Mouse (Mus musculus) CH12.LX (cell line): ENCODE measurements around the gene Ifngr2. TPM values are rescaled to one million over a fixed set of nuclear protein-coding genes. Genes with fewer than 3 reads are reported as not detected.

Experiments used
- DNase-seq: peaks from one replicate; pipeline ENCODE4 v3.0.0-alpha.2; 2013; ENCODE audit errors: extremely low read depth
- H3K27ac ChIP-seq: 2 replicates; pipeline ENCODE4 v1.5.1; 2012; ENCODE audit warnings: low read depth, mild to moderate bottlenecking, control low read depth, moderate library complexity; ENCODE audit not compliant: insufficient read depth
- H3K27me3 ChIP-seq: replicated peaks from 2 replicates; pipeline ENCODE3; 2012; ENCODE audit warnings: inconsistent platforms
- H3K36me3 ChIP-seq, 2 experiments: replicated peaks in 1 of 2; 2 replicates each; pipeline versions ENCODE3 to v1.6.1; 2012; ENCODE audit warnings: inconsistent platforms in 1 of 2, low read length in 1 of 2, mild to moderate bottlenecking in 1 of 2, mixed read lengths in 1 of 2, moderate library complexity in 1 of 2; ENCODE audit not compliant: control insufficient read depth in 1 of 2, insufficient read depth in 1 of 2
- H3K4me1 ChIP-seq, 2 experiments: 2 replicates each; pipeline ENCODE4 v1.6.1; 2012; ENCODE audit warnings: inconsistent platforms in 1 of 2, moderate library complexity in 1 of 2; ENCODE audit not compliant: insufficient read depth in 2 of 2, control insufficient read depth in 1 of 2
- H3K4me2 ChIP-seq: 2 replicates; pipeline ENCODE4 v1.6.1; 2012; ENCODE audit warnings: low read depth, mild to moderate bottlenecking, control low read depth; ENCODE audit not compliant: poor library complexity, insufficient read depth, severe bottlenecking
- H3K4me3 ChIP-seq, 3 experiments: fragments of 150-350 bp in 1 of 3; sonication (generic) in 1 of 3; replicated peaks in 1 of 3; 2 replicates each; pipeline versions ENCODE3 to v1.5.1; 2011 to 2012; ENCODE audit warnings: low read depth in 2 of 3, low read length in 2 of 3, mild to moderate bottlenecking in 2 of 3, moderate library complexity in 2 of 3, control low read depth in 1 of 3, improper control_type of control experiment in 1 of 3, inconsistent platforms in 1 of 3, mixed read lengths in 1 of 3; ENCODE audit not compliant: poor library complexity in 1 of 3
- H3K79me2 ChIP-seq: replicated peaks from 2 replicates; pipeline ENCODE4 v1.6.1; 2012; ENCODE audit warnings: mild to moderate bottlenecking, moderate library complexity; ENCODE audit not compliant: control insufficient read depth, poor library complexity, insufficient read depth, severe bottlenecking; ENCODE audit errors: extremely low read depth
- H3K9ac ChIP-seq: 2 replicates; pipeline ENCODE4 v1.6.1; 2012; ENCODE audit warnings: low read depth, mild to moderate bottlenecking, control low read depth, moderate library complexity; ENCODE audit not compliant: insufficient read depth
- H3K9me3 ChIP-seq: replicated peaks from 2 replicates; pipeline ENCODE3; 2012; ENCODE audit warnings: low read length, inconsistent platforms, mixed read lengths
- BHLHE40 ChIP-seq: IDR thresholded peaks from 2 replicates; pipeline ENCODE4 v1.6.1; 2011; ENCODE audit warnings: mild to moderate bottlenecking, low read depth, low read length, improper control_type of control experiment
- CTCF ChIP-seq, 2 experiments: IDR thresholded peaks in 1 of 2; conservative IDR thresholded peaks in 1 of 2; 2 replicates each; pipeline ENCODE4 v1.5.1; 2011 to 2012; ENCODE audit warnings: low read depth in 2 of 2, low read length in 2 of 2, improper control_type of control experiment in 1 of 2, inconsistent platforms in 1 of 2, mild to moderate bottlenecking in 1 of 2, moderate library complexity in 1 of 2
- ELF1 ChIP-seq: IDR thresholded peaks from 2 replicates; pipeline ENCODE4 v1.6.1; 2014; ENCODE audit warnings: low read depth, mild to moderate bottlenecking, inconsistent platforms, low read length, improper control_type of control experiment
- ETS1 ChIP-seq: conservative IDR thresholded peaks from 2 replicates; pipeline ENCODE4 v1.6.1; 2012; ENCODE audit warnings: low read depth, mild to moderate bottlenecking, inconsistent platforms, low read length, improper control_type of control experiment, moderate library complexity
- IRF4 ChIP-seq: IDR thresholded peaks from 2 replicates; pipeline ENCODE4 v1.6.1; 2014; ENCODE audit warnings: low read depth, mild to moderate bottlenecking, inconsistent platforms, low read length, improper control_type of control experiment
- MAFK ChIP-seq: IDR thresholded peaks from 2 replicates; pipeline ENCODE4 v1.6.1; 2011; ENCODE audit warnings: low read length, improper control_type of control experiment; ENCODE audit not compliant: insufficient replicate concordance
- MAX ChIP-seq: IDR thresholded peaks from 2 replicates; pipeline ENCODE4 v1.6.1; 2011; ENCODE audit warnings: low read length, improper control_type of control experiment
- MAZ ChIP-seq: IDR thresholded peaks from 2 replicates; pipeline ENCODE4 v1.6.1; 2012; ENCODE audit warnings: low read depth, mild to moderate bottlenecking, inconsistent platforms, low read length, improper control_type of control experiment, moderate library complexity
- MXI1 ChIP-seq: IDR thresholded peaks from 2 replicates; pipeline ENCODE4 v1.6.1; 2011; ENCODE audit warnings: mild to moderate bottlenecking, low read depth, low read length, improper control_type of control experiment
- MYC ChIP-seq: IDR thresholded peaks from 2 replicates; pipeline ENCODE4 v1.6.1; 2011; ENCODE audit warnings: low read depth, mild to moderate bottlenecking, improper control_type of control experiment, low read length
- RAD21 ChIP-seq: IDR thresholded peaks from 2 replicates; pipeline ENCODE4 v1.6.1; 2011; ENCODE audit warnings: low read depth, mild to moderate bottlenecking, low read length, improper control_type of control experiment, moderate library complexity
- RCOR1 ChIP-seq: conservative IDR thresholded peaks from 2 replicates; pipeline ENCODE4 v1.6.1; 2012; ENCODE audit warnings: low read depth, mild to moderate bottlenecking, inconsistent platforms, low read length, improper control_type of control experiment
- SIN3A ChIP-seq: IDR thresholded peaks from 2 replicates; pipeline ENCODE4 v1.6.1; 2012; ENCODE audit warnings: low read length, improper control_type of control experiment, inconsistent platforms
- USF1 ChIP-seq: IDR thresholded peaks from 2 replicates; pipeline ENCODE4 v1.6.1; 2014; ENCODE audit warnings: low read depth, mild to moderate bottlenecking, inconsistent platforms, low read length, improper control_type of control experiment
- ZNF384 ChIP-seq: IDR thresholded peaks from 2 replicates; pipeline ENCODE4 v1.6.1; 2012; ENCODE audit warnings: low read depth, low read length, improper control_type of control experiment, inconsistent platforms
- dilution Hi-C: fragments of 300-500 bp; cut with MboI; formaldehyde crosslinking; loops from 2 replicates; pipeline ENCODE4 v1.14.3; 2020; ENCODE audit warnings: low sequenced_read_pairs; ENCODE audit not compliant: extremely low pct_unique_long_range_greater_than_20kb, extremely low pct_ligation_motif_present
- in situ Hi-C: fragments of 300-500 bp; cut with MboI; formaldehyde crosslinking; loops from 3 replicates; pipeline ENCODE4 v1.14.3; 2019; ENCODE audit warnings: low sequenced_read_pairs, low pct_ligation_motif_present, low pct_unique_long_range_greater_than_20kb, mixed read lengths
- polyA plus RNA-seq: library from polyadenylated mRNA; unstranded; fragments of >175 nt; gene quantifications from 2 replicates; pipeline ENCODE4 v1.2.1, GENCODE M21; 2012; ENCODE audit warnings: low read depth; ENCODE audit not compliant: insufficient read length
- total RNA-seq, 2 experiments: library from RNA; depleted of rRNA; stranded (reverse); fragments of 300-350 nt in 1 of 2; fragments of >200 nt in 1 of 2; gene quantifications; 2 replicates each; pipeline ENCODE4 v1.2.3; 2012 to 2014

The Ifngr2 gene
- total and polyA plus RNA-seq, 3 experiments = 29.6 to 39.2 (median 36.1) TPM

GRCm38 (mm10) chr16:91588703-91589102 lies 41.8 kb downstream of the Ifngr2 start:
- no peak overlapping the region for H3K27ac ChIP-seq
- in situ Hi-C loops = no loop called here
- dilution Hi-C loops = no loop called here
- H3K27me3 ChIP-seq = no peaks in the 10 kb centered on the region
- H3K36me3 ChIP-seq = peaks cover 3 to 44% of the 10 kb centered on the region in 2 experiments
- no peak overlapping the region for H3K4me2 ChIP-seq
- H3K4me1 ChIP-seq = peaks cover 2 to 15% of the 10 kb centered on the region in 2 experiments; a peak in 3 of 4 replicates
- H3K9me3 ChIP-seq = no peaks in the 10 kb centered on the region
- no peak overlapping the region for H3K4me3 ChIP-seq
- H3K79me2 ChIP-seq = no peaks in the 10 kb centered on the region
- DNase-seq = no peak
- H3K9ac ChIP-seq = no peak overlapping the region
- TF ChIP-seq ZNF384 = peak; percentile 62
- no peak for TF ChIP-seq ETS1

- Histone ChIP-seq H3K79me2 (no peaks in the 10 kb centered on the region), H3K9ac (no peak overlapping the region), H3K4me2 (no peak overlapping the region), H3K27me3 (no peaks in the 10 kb centered on the region), H3K9me3 (no peaks in the 10 kb centered on the region), H3K36me3 (peaks cover 0 to 26% of the 10 kb centered on the region in 2 experiments), H3K27ac (no peak overlapping the region), H3K4me1 (peaks cover 6 to 29% of the 10 kb centered on the region in 2 experiments; a peak in 3 of 4 replicates), H3K4me3 (no peak overlapping the region)
- dilution Hi-C loops = no loop called here
- TF ChIP-seq MYC = no peak
- DNase-seq = no peak
- in situ Hi-C loops = loop anchor here (10.0 kb wide), 1 partner anchor 227 kb away; no protein-coding TSS in a partner anchor
Observed at GRCm38 (mm10) chr16:91592162-91592561, 45.3 kb downstream of the Ifngr2 start.

- no peak overlapping the region for H3K4me3 ChIP-seq
- TF ChIP-seq ZNF384 = 0 out of 2 replicates have a peak, but pooled peaks have one; percentile 50
- no peak for TF ChIP-seq MAZ
- H3K79me2 ChIP-seq = no peaks in the 10 kb centered on the region
- dilution Hi-C loops (no loop called here), in situ Hi-C loops (loop anchor here (10.0 kb wide), 1 partner anchor 228 kb away; no protein-coding TSS in a partner anchor)
- H3K36me3 ChIP-seq = peaks cover 0 to 26% of the 10 kb centered on the region in 2 experiments
- peaks cover 5% of the 10 kb centered on the region for H3K27me3 ChIP-seq
- no peaks in the 10 kb centered on the region for H3K9me3 ChIP-seq
- no peak overlapping the region for H3K4me2 ChIP-seq
- no peak overlapping the region for H3K27ac ChIP-seq
- peaks cover 4 to 24% of the 10 kb centered on the region in 2 experiments; a peak in 3 of 4 replicates for H3K4me1 ChIP-seq
- H3K9ac ChIP-seq = no peak overlapping the region
- no peak for DNase-seq
Observed at GRCm38 (mm10) chr16:91593262-91593661, 46.4 kb downstream of the Ifngr2 start.

GRCm38 (mm10) chr16:91595076-91595475 lies 48.2 kb downstream of the Ifngr2 start:
- DNase-seq = no peak
- no peaks in the 10 kb centered on the region for H3K79me2 ChIP-seq
- H3K36me3 ChIP-seq = peaks cover 0 to 26% of the 10 kb centered on the region in 2 experiments
- H3K4me3 ChIP-seq = no peak overlapping the region
- dilution Hi-C loops (no loop called here), in situ Hi-C loops (loop anchor here (5.0 to 10.0 kb wide), 2 partner anchors 83 to 230 kb away; no protein-coding TSS in a partner anchor)
- no peak overlapping the region for H3K9ac ChIP-seq
- peaks cover 13% of the 10 kb centered on the region for H3K27me3 ChIP-seq
- H3K9me3 ChIP-seq = no peaks in the 10 kb centered on the region
- H3K4me1 ChIP-seq = peaks cover 6 to 23% of the 10 kb centered on the region in 2 experiments; a peak in 3 of 4 replicates
- TF ChIP-seq MAFK (no peak), ELF1 (no peak), RAD21 (no peak), MAX (no peak), RCOR1 (no peak), SIN3A (no peak), BHLHE40 (no peak), CTCF (conservative IDR thresholded peaks at IDR 0.05 in 1 of 2, IDR thresholded peaks at IDR 0.05 in 1 of 2; ENCODE audit: low read depth in 2 of 2, low read length in 2 of 2) (no peak), IRF4 (no peak), ZNF384 (no peak), USF1 (no peak), MXI1 (no peak), MYC (no peak)
- no peak overlapping the region for H3K4me2 ChIP-seq
- H3K27ac ChIP-seq = no peak overlapping the region
